Mouse (Mus musculus) intestine, postnatal 0 days (tissue): ENCODE data around the gene Sesn1. TPM values are rescaled to one million over a fixed set of nuclear protein-coding genes. Genes with fewer than 3 reads are reported as not detected.

ENCODE experiments used
- ATAC-seq: fragments of 200-750 bp; cut with Nextera tagmentation; 2 replicates; pipeline ENCODE4 v1.8.0; 2017; ENCODE audit warnings: mild to moderate bottlenecking, moderate TSS enrichment, moderate library complexity
- H3K27ac ChIP-seq: fragments of 300-500 bp; sonication (generic); 2 replicates; pipeline ENCODE4 v1.5.1; 2014; ENCODE audit warnings: mild to moderate bottlenecking, low read depth, low read length, moderate library complexity
- H3K27me3 ChIP-seq: fragments of 300-500 bp; sonication (generic); replicated peaks from 2 replicates; pipeline ENCODE4 v1.6.1; 2014; ENCODE audit warnings: low read length, mixed read lengths; ENCODE audit not compliant: control insufficient read depth, insufficient read depth
- H3K36me3 ChIP-seq: fragments of 300-500 bp; sonication (generic); 2 replicates; pipeline ENCODE4 v1.6.1; 2014; ENCODE audit warnings: mild to moderate bottlenecking, moderate library complexity; ENCODE audit not compliant: control insufficient read depth, insufficient read depth
- H3K4me1 ChIP-seq: fragments of 300-500 bp; sonication (generic); replicated peaks from 2 replicates; pipeline ENCODE4 v1.6.1; 2014; ENCODE audit warnings: antibody characterized with exemption, low read length, mixed read lengths; ENCODE audit not compliant: control insufficient read depth, insufficient read depth
- H3K4me2 ChIP-seq: fragments of 300-500 bp; sonication (generic); replicated peaks from 2 replicates; pipeline ENCODE4 v1.6.1; 2014; ENCODE audit warnings: low read depth, mild to moderate bottlenecking, moderate library complexity
- H3K4me3 ChIP-seq: fragments of 300-500 bp; sonication (generic); 2 replicates; pipeline ENCODE4 v1.5.1; 2014; ENCODE audit warnings: low read depth, low read length
- H3K9ac ChIP-seq: fragments of 300-500 bp; sonication (generic); 2 replicates; pipeline ENCODE4 v1.6.1; 2014; ENCODE audit warnings: mild to moderate bottlenecking, low read depth, low read length
- H3K9me3 ChIP-seq: fragments of 300-500 bp; sonication (generic); 2 replicates; pipeline ENCODE4 v1.6.1; 2016; ENCODE audit warnings: mixed run types; ENCODE audit not compliant: control insufficient read depth
- CTCF ChIP-seq: sonication (generic); IDR thresholded peaks from 2 replicates; pipeline ENCODE4 v1.5.1; 2016; ENCODE audit warnings: low read depth, mild to moderate bottlenecking, control low read depth, antibody characterized with exemption, moderate library complexity
- WGBS: fragments of 180-500 bp; shearing (Covaris S2); extraction: QIAGEN DNeasy Blood & Tissue Kit; methylation state at CpG from one replicate; pipeline ENCODE4 v1.1.7; 2014; 5-methylcytosine and 5-hydroxymethylcytosine counted together
- polyA plus RNA-seq: library from polyadenylated mRNA; unstranded; fragments of >200 nt; fragmentation: Nextera tagmentation; extraction: Ambion mirVana; gene quantifications from 2 replicates; pipeline ENCODE4 v1.2.1, GENCODE M21; 2015

Gene Sesn1
- 26.2 and 27.3 TPM in 2 replicates for polyA plus RNA-seq

GRCm38 (mm10) chr10:41809771-41810563 is at the start of gene Sesn1, which contains the start of gene Cep57l1:
Gene Sesn1, plus strand, starts transcription at chr10:41809935.
Gene Cep57l1, minus strand, starts transcription at chr10:41809871.
- H3K4me3 ChIP-seq, result peak within 1 kb of the TSS; percentile 54
- peak within 1 kb of the TSS; percentile 96 for H3K27ac ChIP-seq
- peak; percentile 97 for ATAC-seq
- under 1% methylated on average over 67 of the region's 69 CpGs for WGBS
- no peaks in the 10 kb centered on the region for H3K9me3 ChIP-seq
- H3K27me3 ChIP-seq, result no peaks in the 10 kb centered on the region
- peak within 1 kb of the TSS; percentile 61 for H3K9ac ChIP-seq
- TF ChIP-seq CTCF, result peak; percentile 36
- no peaks in the 10 kb centered on the region for H3K36me3 ChIP-seq
- 0 out of 2 replicates have a peak, but pooled peaks cover 12% of the 10 kb centered on the region for H3K4me1 ChIP-seq
- peak within 1 kb of the TSS; percentile 86 for H3K4me2 ChIP-seq

DNA sequence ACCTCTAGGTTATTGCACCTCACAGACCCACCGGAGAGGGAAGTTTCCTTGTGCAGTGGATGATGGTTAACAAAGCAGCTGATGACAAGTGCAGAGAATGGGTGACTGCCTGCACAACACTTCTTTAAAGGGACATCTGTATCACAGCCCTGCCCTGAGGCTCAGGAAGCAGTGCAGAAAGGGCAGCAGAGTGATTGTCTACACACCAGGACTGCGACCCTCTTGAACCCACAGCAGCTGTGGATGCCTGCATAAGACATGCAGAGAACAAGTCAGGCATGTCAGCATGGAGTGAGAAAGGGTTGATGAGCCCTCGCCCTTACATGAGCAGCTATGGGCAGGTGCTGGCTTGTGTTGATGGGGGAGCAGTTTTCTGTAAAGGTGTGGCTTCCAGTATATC is 48.9 kb upstream of the Sesn1 start:
- whole genome bisulfite sequencing, result 81% methylated on average over 3 of the region's 3 CpGs
- no peaks in the 10 kb centered on the region for H3K36me3 ChIP-seq
- H3K27ac ChIP-seq, result no peak overlapping the region
- no peak overlapping the region for H3K4me3 ChIP-seq
- H3K9ac ChIP-seq, result no peak overlapping the region
- ATAC-seq, result no peak
- H3K27me3 ChIP-seq, result no peaks in the 10 kb centered on the region
- TF ChIP-seq CTCF, result no peak
- no peaks in the 10 kb centered on the region for H3K4me1 ChIP-seq
- H3K9me3 ChIP-seq, result no peaks in the 10 kb centered on the region
- H3K4me2 ChIP-seq, result no peak overlapping the region

GRCm38 (mm10) chr10:41763741-41764385 is 45.9 kb upstream of the Sesn1 start:
- ATAC-seq, result no peak
- TF ChIP-seq CTCF, result no peak
- no peak overlapping the region for H3K4me2 ChIP-seq
- no peak overlapping the region for H3K4me3 ChIP-seq
- H3K27me3 ChIP-seq, result no peaks in the 10 kb centered on the region
- no peaks in the 10 kb centered on the region for H3K4me1 ChIP-seq
- no peak overlapping the region for H3K9ac ChIP-seq
- no peaks in the 10 kb centered on the region for H3K9me3 ChIP-seq
- no peak overlapping the region for H3K27ac ChIP-seq
- no peaks in the 10 kb centered on the region for H3K36me3 ChIP-seq
- 71% methylated on average over 3 of the region's 3 CpGs for WGBS

DNA sequence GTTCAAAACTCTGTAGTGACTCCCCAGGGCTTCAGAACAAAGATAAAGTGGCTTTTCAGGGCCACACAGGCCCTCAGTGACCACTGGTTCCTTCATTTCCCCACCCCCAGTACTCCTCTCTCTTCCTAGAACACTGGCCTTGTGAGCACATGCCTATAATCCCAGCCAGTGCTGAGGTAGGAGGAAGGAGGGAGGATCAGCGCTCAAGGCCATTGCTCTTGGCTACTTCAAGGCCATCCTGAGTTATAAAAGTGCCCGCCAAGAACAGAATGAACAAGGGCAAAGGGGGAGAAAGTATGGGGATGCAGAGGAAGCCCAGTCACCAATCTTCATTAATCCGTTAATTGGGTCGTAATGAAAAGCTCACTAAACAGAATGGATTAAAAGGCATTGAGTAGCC is 44.1 kb upstream of the Sesn1 start:
- Histone ChIP-seq H3K4me1 (no peaks in the 10 kb centered on the region), H3K36me3 (no peaks in the 10 kb centered on the region; the same call in 1 of the 2 replicates), H3K9me3 (no peaks in the 10 kb centered on the region), H3K27ac (no peak overlapping the region), H3K4me3 (no peak overlapping the region), H3K4me2 (no peak overlapping the region), H3K9ac (no peak overlapping the region), H3K27me3 (no peaks in the 10 kb centered on the region)
- TF ChIP-seq CTCF, result no peak
- ATAC-seq, result no peak
- 80% methylated on average over 4 of the region's 4 CpGs for WGBS

GRCm38 (mm10) chr10:41766280-41766679 is 43.5 kb upstream of the Sesn1 start:
- no peak overlapping the region for H3K9ac ChIP-seq
- H3K4me3 ChIP-seq, result no peak overlapping the region
- TF ChIP-seq CTCF, result no peak
- H3K27ac ChIP-seq, result peak overlapping the region; percentile 17; the same call in 1 of the 2 replicates
- WGBS, result 42% methylated on average over 4 of the region's 4 CpGs
- ATAC-seq, result no peak
- H3K4me1 ChIP-seq, result no peaks in the 10 kb centered on the region
- no peaks in the 10 kb centered on the region; the same call in 1 of the 2 replicates for H3K36me3 ChIP-seq
- no peak overlapping the region for H3K4me2 ChIP-seq
- no peaks in the 10 kb centered on the region for H3K9me3 ChIP-seq
- no peaks in the 10 kb centered on the region for H3K27me3 ChIP-seq

GRCm38 (mm10) chr10:41767254-41767653 is 42.5 kb upstream of the Sesn1 start:
- Histone ChIP-seq H3K27me3 (no peaks in the 10 kb centered on the region), H3K36me3 (no peaks in the 10 kb centered on the region; the same call in 1 of the 2 replicates), H3K9me3 (no peaks in the 10 kb centered on the region), H3K4me1 (no peaks in the 10 kb centered on the region), H3K4me3 (no peak overlapping the region), H3K9ac (no peak overlapping the region), H3K4me2 (no peak overlapping the region), H3K27ac (peak overlapping the region; percentile 41; the same call in 1 of the 2 replicates)
- ATAC-seq, result no peak
- WGBS, result 70% methylated on average over 6 of the region's 6 CpGs
- no peak for TF ChIP-seq CTCF
